Mouse (Mus musculus): ENCODE measurements around the gene Stxbp2. TPM values are rescaled to one million over a fixed set of nuclear protein-coding genes. Genes with fewer than 3 reads are reported as not detected.
A peak's percentile ranks its signal among the peaks of the same experiment; 100 is the strongest.
"Not testable (repeated sequence)": the region's sequence is repeated elsewhere in the genome, so short reads cannot be mapped to it uniquely, and the experiment has no call there.

Gene Stxbp2
- total RNA-seq (2021) = 10 to 100 TPM; 50.2 to 61.8 TPM
- long read RNA-seq, partial matches to known transcripts = 2 of 26 reads
- long read RNA-seq, other reads (novel, unspliced or antisense) = 22 of 26 reads

GRCm38 (mm10) chr8:3630647-3631477 is at the start of gene Stxbp2:
Gene Stxbp2 (plus strand): TSS chr8:3630955.
- peak; percentile 53 to 68 for DNase-seq (ENCODE audit: low spot score in 2 of 2)

- DNase-seq (ENCODE audit: low spot score in 2 of 2) = not testable (repeated sequence)
Measured at GRCm38 (mm10) chr8:3581961-3582360, 48.8 kb upstream of the Stxbp2 start.

- no peak for DNase-seq (ENCODE audit: low spot score in 2 of 2)
Measured at GRCm38 (mm10) chr8:3586452-3586851, 44.3 kb upstream of the Stxbp2 start.

- no peak for DNase-seq (ENCODE audit: low spot score in 2 of 2)
Measured at GRCm38 (mm10) chr8:3586993-3587390, 43.8 kb upstream of the Stxbp2 start, which contains the start of gene Camsap3. Gene Camsap3 (plus strand): TSS chr8:3587293.

GRCm38 (mm10) chr8:3587391-3588257 is 43.1 kb upstream of the Stxbp2 start:
- DNase-seq (ENCODE audit: low spot score in 2 of 2) = peak; percentile 52 to 73

- no peak for DNase-seq (ENCODE audit: low spot score in 2 of 2)
Measured at GRCm38 (mm10) chr8:3588258-3588633, 42.5 kb upstream of the Stxbp2 start.

GRCm38 (mm10) chr8:3593470-3593869 is 37.3 kb upstream of the Stxbp2 start:
- DNase-seq (ENCODE audit: low spot score in 2 of 2) = no peak

- no peak for DNase-seq (ENCODE audit: low spot score in 2 of 2)
Measured at GRCm38 (mm10) chr8:3594466-3594865, 36.3 kb upstream of the Stxbp2 start.

GRCm38 (mm10) chr8:3598054-3598453 is 32.7 kb upstream of the Stxbp2 start:
- DNase-seq (ENCODE audit: low spot score in 2 of 2) = no peak

- no peak for DNase-seq (ENCODE audit: low spot score in 2 of 2)
Measured at GRCm38 (mm10) chr8:3599219-3599618, 31.5 kb upstream of the Stxbp2 start.

GRCm38 (mm10) chr8:3600401-3600800 is 30.4 kb upstream of the Stxbp2 start:
- DNase-seq (ENCODE audit: low spot score in 2 of 2) = no peak

- no peak for DNase-seq (ENCODE audit: low spot score in 2 of 2)
Measured at GRCm38 (mm10) chr8:3603439-3603838, 27.3 kb upstream of the Stxbp2 start.

- DNase-seq (ENCODE audit: low spot score in 2 of 2) = no peak
Measured at GRCm38 (mm10) chr8:3606593-3606992, 24.2 kb upstream of the Stxbp2 start.

- DNase-seq (ENCODE audit: low spot score in 2 of 2) = no peak
Measured at GRCm38 (mm10) chr8:3607822-3608221, 22.9 kb upstream of the Stxbp2 start.

GRCm38 (mm10) chr8:3609046-3609815 is 21.5 kb upstream of the Stxbp2 start:
- no peak for DNase-seq (ENCODE audit: low spot score in 2 of 2)

GRCm38 (mm10) chr8:3609816-3610150 is 21.0 kb upstream of the Stxbp2 start:
- DNase-seq (ENCODE audit: low spot score in 2 of 2) = no peak

GRCm38 (mm10) chr8:3621199-3621970 is 9.4 kb upstream of the Stxbp2 start, which contains the start of the genes Xab2 and Pet100:
Gene Xab2 (minus strand): TSS chr8:3621316.
Gene Pet100 (plus strand): TSS chr8:3621548.
- peak; percentile 98 to 99 for DNase-seq (ENCODE audit: low spot score in 2 of 2)

- no peak for DNase-seq (ENCODE audit: low spot score in 2 of 2)
Measured at GRCm38 (mm10) chr8:3622119-3622518, 8.6 kb upstream of the Stxbp2 start.

GRCm38 (mm10) chr8:3625445-3625844 is 5.3 kb upstream of the Stxbp2 start, which contains the start of gene Pcp2:
Gene Pcp2 (minus strand): TSS chr8:3625545.
- DNase-seq (ENCODE audit: low spot score in 2 of 2) = no peak

GRCm38 (mm10) chr8:3626971-3627370 is 3.8 kb upstream of the Stxbp2 start:
- DNase-seq (ENCODE audit: low spot score in 2 of 2) = no peak
